Mouse (Mus musculus): Measurements from ENCODE around the gene Cfap97d2.

- no peak for TF ChIP-seq CTCF (IDR thresholded peaks at IDR 0.05; ENCODE audit: insufficient read depth, low read depth, low read length)
- no peak for TF ChIP-seq POLR2A (IDR thresholded peaks at IDR 0.05; ENCODE audit: insufficient read depth, low read depth, low read length)
Observed at GRCm38 (mm10) chr8:13671246-13672003, 34.3 kb upstream of the Cfap97d2 start.

Data from olfactory bulb, adult 2 months (tissue).